Mouse (Mus musculus) cortical plate, adult 2 months (tissue): Measurements from ENCODE around the gene Acbd5. TPM values are rescaled to one million over a fixed set of nuclear protein-coding genes. Genes with fewer than 3 reads are reported as not detected.
A peak's percentile ranks its signal among the peaks of the same experiment; 100 is the strongest.
"Not testable (repeated sequence)": the region's sequence is repeated elsewhere in the genome, so short reads cannot be mapped to it uniquely, and the experiment has no call there.

Experiments
- H3K27ac ChIP-seq: fragments of 200-500 bp; 2 replicates; pipeline ENCODE4 v1.5.1; 2012; ENCODE audit warnings: low read length, control low read depth, inconsistent platforms; ENCODE audit not compliant: insufficient read depth
- H3K4me1 ChIP-seq: fragments of 200-500 bp; 2 replicates; pipeline ENCODE4 v1.6.1; 2011; ENCODE audit warnings: low read length; ENCODE audit not compliant: control insufficient read depth, insufficient read depth
- H3K4me3 ChIP-seq: fragments of 200-500 bp; 2 replicates; pipeline ENCODE4 v1.5.1; 2011; ENCODE audit warnings: mild to moderate bottlenecking, low read length, control low read depth; ENCODE audit not compliant: insufficient read depth
- CTCF ChIP-seq: fragments of 200-500 bp; IDR thresholded peaks from 2 replicates; pipeline ENCODE4 v1.5.1; 2011; ENCODE audit warnings: mild to moderate bottlenecking, control low read depth, low read length; ENCODE audit not compliant: insufficient read depth; ENCODE audit errors: extremely low read depth
- POLR2A ChIP-seq: fragments of 200-500 bp; IDR thresholded peaks from 2 replicates; pipeline ENCODE4 v1.6.1; 2011; ENCODE audit warnings: mild to moderate bottlenecking, low read length, control low read depth; ENCODE audit not compliant: insufficient read depth; ENCODE audit errors: extremely low read depth
- polyA plus RNA-seq: library from polyadenylated mRNA; depleted of rRNA; stranded (reverse); fragments of >200 nt; gene quantifications from 2 replicates; pipeline ENCODE4 v1.2.3, GENCODE M21; 2012

Acbd5 gene
- polyA plus RNA-seq, 1 experiment, result 44.0 TPM

GRCm38 (mm10) chr2:23035467-23035866 is 32.5 kb upstream of the Acbd5 start:
- H3K4me3 ChIP-seq, result no peak overlapping the region
- TF ChIP-seq POLR2A (no peak), CTCF (no peak)
- peaks cover 2% of the 10 kb centered on the region; the same call in 1 of the 2 replicates for H3K4me1 ChIP-seq
- no peak overlapping the region for H3K27ac ChIP-seq

GRCm38 (mm10) chr2:23039082-23040000 is 28.6 kb upstream of the Acbd5 start:
- TF ChIP-seq POLR2A, result no peak; the same call in 1 of the 2 replicates
- no peak for TF ChIP-seq CTCF
- H3K4me3 ChIP-seq, result peak overlapping the region; percentile 90

GRCm38 (mm10) chr2:23040001-23040646 is 27.8 kb upstream of the Acbd5 start, which contains the start of gene Abi1:
TSS of gene Abi1 (minus strand) at chr2:23040241.
- TF ChIP-seq POLR2A, result peak; percentile 96
- TF ChIP-seq CTCF, result no peak
- Histone ChIP-seq H3K4me3 (peak within 1 kb of the TSS; percentile 90), H3K27ac (peak within 1 kb of the TSS; percentile 95), H3K4me1 (no peaks in the 10 kb centered on the region; the same call in 1 of the 2 replicates)

More at GRCm38 (mm10) chr2:23039082-23040000, 28.6 kb upstream of the Acbd5 start:
- H3K4me1 ChIP-seq, result peaks cover 2% of the 10 kb centered on the region; the same call in 1 of the 2 replicates
- peak overlapping the region; percentile 95 for H3K27ac ChIP-seq

- H3K27ac ChIP-seq, result not testable (repeated sequence)
These were observed 27.3 kb upstream of the Acbd5 start for GRCm38 (mm10) chr2:23040690-23041089.

GRCm38 (mm10) chr2:23041457-23041856 is 26.5 kb upstream of the Acbd5 start:
- Histone ChIP-seq H3K27ac (no peak overlapping the region), H3K4me1 (no peaks in the 10 kb centered on the region; the same call in 1 of the 2 replicates), H3K4me3 (no peak overlapping the region)
- TF ChIP-seq CTCF, result no peak
- no peak for TF ChIP-seq POLR2A

More at GRCm38 (mm10) chr2:23040690-23041089, 27.3 kb upstream of the Acbd5 start:
- H3K4me3 ChIP-seq, H3K4me1 ChIP-seq: not testable (repeated sequence)

GRCm38 (mm10) chr2:23042189-23042588 is 25.8 kb upstream of the Acbd5 start:
- H3K4me3 ChIP-seq, result no peak overlapping the region
- no peaks in the 10 kb centered on the region for H3K4me1 ChIP-seq
- TF ChIP-seq CTCF, result no peak
- no peak for TF ChIP-seq POLR2A
- H3K27ac ChIP-seq, result no peak overlapping the region

GRCm38 (mm10) chr2:23045703-23046102 is 22.3 kb upstream of the Acbd5 start:
- TF ChIP-seq POLR2A, result no peak
- TF ChIP-seq CTCF, result no peak
- Histone ChIP-seq H3K4me1 (no peaks in the 10 kb centered on the region), H3K27ac (no peak overlapping the region), H3K4me3 (no peak overlapping the region)

GRCm38 (mm10) chr2:23048006-23048405 is 20.0 kb upstream of the Acbd5 start:
- no peak for TF ChIP-seq POLR2A
- TF ChIP-seq CTCF, result no peak
- Histone ChIP-seq H3K4me3 (no peak overlapping the region), H3K27ac (no peak overlapping the region), H3K4me1 (no peaks in the 10 kb centered on the region)

DNA sequence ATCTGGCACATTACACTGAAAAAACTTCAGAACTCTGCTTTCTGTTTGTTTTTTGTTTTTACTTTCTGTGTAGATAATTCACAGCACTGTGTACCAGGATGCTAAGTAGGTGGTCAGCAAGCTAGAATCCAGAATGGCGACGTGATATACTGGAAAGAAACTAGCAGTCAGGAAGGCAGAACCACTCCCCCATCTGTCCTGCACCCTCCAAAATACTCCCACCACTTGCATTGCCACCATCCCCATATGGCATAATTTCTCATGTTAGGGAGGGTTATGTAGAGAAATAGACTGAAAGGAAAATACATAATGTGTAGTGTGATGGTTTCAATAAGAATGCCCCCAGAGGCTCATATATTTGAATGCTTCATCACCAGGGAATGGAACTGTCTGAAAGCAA is 16.1 kb upstream of the Acbd5 start:
- TF ChIP-seq POLR2A (no peak), CTCF (no peak)
- no peak overlapping the region for H3K27ac ChIP-seq
- no peaks in the 10 kb centered on the region for H3K4me1 ChIP-seq
- H3K4me3 ChIP-seq, result no peak overlapping the region

DNA sequence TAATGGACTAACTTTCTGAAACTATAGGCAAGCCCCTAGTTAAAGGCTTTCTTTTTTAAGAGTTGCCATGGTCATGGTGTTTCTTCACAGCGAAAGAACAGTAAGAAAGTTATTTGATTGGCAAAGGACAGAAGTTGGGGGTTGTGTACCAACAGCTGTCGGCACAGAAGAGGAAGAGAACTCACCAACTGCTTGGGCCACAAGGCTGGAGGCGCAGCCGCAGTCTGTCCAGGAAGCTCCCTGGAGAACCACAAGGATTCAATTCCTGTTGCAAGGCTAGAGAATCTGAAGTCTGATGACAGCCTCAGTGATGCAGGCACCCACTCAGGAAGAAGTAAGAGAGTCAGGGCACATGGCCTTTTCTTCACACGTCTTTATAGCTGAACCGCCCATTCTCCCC is 15.4 kb upstream of the Acbd5 start:
- no peak overlapping the region for H3K27ac ChIP-seq
- no peaks in the 10 kb centered on the region for H3K4me1 ChIP-seq
- H3K4me3 ChIP-seq, result no peak overlapping the region
- TF ChIP-seq POLR2A, result no peak
- TF ChIP-seq CTCF, result no peak
